Mouse (Mus musculus): ENCODE measurements around the gene Mov10l1. TPM values are rescaled to one million over a fixed set of nuclear protein-coding genes. Genes with fewer than 3 reads are reported as not detected.

The Mov10l1 gene
- polyA plus RNA-seq, 1 experiment from 2014 or later: 1.2 TPM

DNA sequence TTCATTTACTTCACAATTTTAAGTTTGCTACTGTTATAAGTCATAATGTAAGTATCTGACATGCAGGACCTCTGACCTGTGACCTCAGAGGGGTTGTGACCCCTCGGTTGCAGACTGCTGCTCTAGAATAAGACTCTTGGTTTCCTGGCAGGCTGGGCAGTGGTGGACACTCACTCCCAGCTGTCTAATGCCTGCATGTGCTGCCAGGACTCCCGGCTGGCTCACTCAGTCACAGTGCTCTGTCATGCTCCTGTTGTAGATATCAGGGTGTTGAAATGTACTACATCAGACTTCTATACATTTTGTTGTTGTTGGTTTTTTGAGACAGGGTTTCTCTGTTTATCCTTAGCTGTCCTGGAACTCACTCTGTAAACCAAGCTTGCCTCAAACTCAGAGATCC is 17.7 kb downstream of the Mov10l1 start:
- no peak for ATAC-seq (ENCODE audit: low read depth)
- 61% methylated on average over 2 of the region's 2 CpGs for WGBS
- Histone ChIP-seq H3K27ac (ENCODE audit: low read length) (no peak overlapping the region), H3K9me3 (ENCODE audit: control insufficient read depth, low read length) (no peaks in the 10 kb centered on the region), H3K4me3 (ENCODE audit: low read length) (no peak overlapping the region), H3K4me2 (ENCODE audit: low read depth, low read length) (no peak overlapping the region), H3K36me3 (ENCODE audit: control insufficient read depth, insufficient read depth, low read length) (no peaks in the 10 kb centered on the region), H3K4me1 (replicated peaks; ENCODE audit: control insufficient read depth, insufficient read depth, low read length) (no peaks in the 10 kb centered on the region), H3K9ac (ENCODE audit: low read length) (no peak overlapping the region), H3K27me3 (ENCODE audit: control insufficient read depth, insufficient read depth, low read depth, low read length) (no peaks in the 10 kb centered on the region)

GRCm38 (mm10) chr15:89001245-89001644 is 18.5 kb downstream of the Mov10l1 start:
- Histone ChIP-seq H3K9ac (ENCODE audit: low read length) (no peak overlapping the region), H3K27ac (ENCODE audit: low read length) (no peak overlapping the region), H3K4me3 (ENCODE audit: low read length) (no peak overlapping the region), H3K27me3 (ENCODE audit: control insufficient read depth, insufficient read depth, low read depth, low read length) (no peaks in the 10 kb centered on the region), H3K36me3 (ENCODE audit: control insufficient read depth, insufficient read depth, low read length) (no peaks in the 10 kb centered on the region), H3K4me2 (ENCODE audit: low read depth, low read length) (no peak overlapping the region), H3K4me1 (replicated peaks; ENCODE audit: control insufficient read depth, insufficient read depth, low read length) (no peaks in the 10 kb centered on the region), H3K9me3 (ENCODE audit: control insufficient read depth, low read length) (no peaks in the 10 kb centered on the region)
- 57% methylated on average over 3 of the region's 3 CpGs for WGBS
- ATAC-seq (ENCODE audit: low read depth): no peak

DNA sequence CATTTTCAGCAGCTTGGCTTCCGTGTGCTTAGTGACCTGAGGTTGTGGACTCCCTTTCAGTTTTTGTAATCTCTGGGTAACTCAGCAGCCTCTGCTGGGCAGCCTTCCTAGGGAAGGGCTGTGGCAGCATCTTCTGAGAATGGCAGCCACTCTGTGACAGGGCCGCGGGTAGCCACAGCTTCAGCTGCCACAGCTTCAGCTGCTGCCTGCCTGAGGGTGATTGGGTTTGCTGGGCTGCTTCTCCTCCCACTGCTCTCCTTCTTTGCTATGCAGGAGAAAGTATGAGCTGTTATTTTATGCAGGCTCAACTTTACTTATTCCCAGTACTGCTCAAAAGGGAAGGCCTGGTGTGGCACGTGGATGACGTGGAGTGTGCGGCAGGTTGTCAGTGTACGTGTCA is 24.3 kb downstream of the Mov10l1 start:
- no peak overlapping the region for H3K4me3 ChIP-seq (ENCODE audit: low read length)
- H3K4me1 ChIP-seq (replicated peaks; ENCODE audit: control insufficient read depth, insufficient read depth, low read length): no peaks in the 10 kb centered on the region
- H3K36me3 ChIP-seq (ENCODE audit: control insufficient read depth, insufficient read depth, low read length): no peaks in the 10 kb centered on the region
- no peaks in the 10 kb centered on the region for H3K27me3 ChIP-seq (ENCODE audit: control insufficient read depth, insufficient read depth, low read depth, low read length)
- H3K9me3 ChIP-seq (ENCODE audit: control insufficient read depth, low read length): no peaks in the 10 kb centered on the region
- ATAC-seq (ENCODE audit: low read depth): no peak
- no peak overlapping the region for H3K4me2 ChIP-seq (ENCODE audit: low read depth, low read length)
- H3K9ac ChIP-seq (ENCODE audit: low read length): no peak overlapping the region
- H3K27ac ChIP-seq (ENCODE audit: low read length): no peak overlapping the region
- 64% methylated on average over 7 of the region's 7 CpGs for WGBS

- no peak for ATAC-seq (ENCODE audit: low read depth)
- Histone ChIP-seq H3K4me3 (ENCODE audit: low read length) (no peak overlapping the region), H3K27ac (ENCODE audit: low read length) (no peak overlapping the region), H3K4me2 (ENCODE audit: low read depth, low read length) (no peak overlapping the region), H3K27me3 (ENCODE audit: control insufficient read depth, insufficient read depth, low read depth, low read length) (no peaks in the 10 kb centered on the region), H3K36me3 (ENCODE audit: control insufficient read depth, insufficient read depth, low read length) (no peaks in the 10 kb centered on the region), H3K9me3 (ENCODE audit: control insufficient read depth, low read length) (no peaks in the 10 kb centered on the region), H3K9ac (ENCODE audit: low read length) (no peak overlapping the region), H3K4me1 (replicated peaks; ENCODE audit: control insufficient read depth, insufficient read depth, low read length) (no peaks in the 10 kb centered on the region)
- WGBS: 80% methylated on average over 5 of the region's 5 CpGs
Measured at GRCm38 (mm10) chr15:89007781-89008180, 25.1 kb downstream of the Mov10l1 start.

DNA sequence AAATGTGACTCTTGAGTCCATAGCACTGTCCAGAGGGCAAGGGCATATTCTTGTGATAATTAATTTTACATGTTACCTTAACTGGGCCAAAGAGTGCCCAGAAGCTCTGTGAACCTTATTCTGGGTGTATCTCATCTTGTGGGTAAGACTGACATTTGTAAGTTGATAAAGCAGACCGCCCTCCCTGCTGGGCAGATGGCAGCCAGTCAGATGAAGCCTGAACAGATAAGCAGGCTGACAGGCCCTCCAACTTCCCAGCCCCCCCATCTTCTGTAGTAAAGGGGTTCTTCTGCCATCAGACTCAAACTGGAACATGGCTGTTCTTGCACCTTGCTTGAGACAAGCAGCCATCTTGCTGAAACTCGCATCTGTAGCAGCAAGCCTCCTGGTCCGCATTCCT is 34.0 kb downstream of the Mov10l1 start:
- no peak overlapping the region for H3K4me3 ChIP-seq (ENCODE audit: low read length)
- WGBS: 73% methylated on average over 3 of the region's 3 CpGs
- H3K27ac ChIP-seq (ENCODE audit: low read length): no peak overlapping the region
- H3K9ac ChIP-seq (ENCODE audit: low read length): no peak overlapping the region
- H3K27me3 ChIP-seq (ENCODE audit: control insufficient read depth, insufficient read depth, low read depth, low read length): no peaks in the 10 kb centered on the region
- H3K36me3 ChIP-seq (ENCODE audit: control insufficient read depth, insufficient read depth, low read length): no peaks in the 10 kb centered on the region
- H3K9me3 ChIP-seq (ENCODE audit: control insufficient read depth, low read length): no peaks in the 10 kb centered on the region
- no peak for ATAC-seq (ENCODE audit: low read depth)
- H3K4me1 ChIP-seq (replicated peaks; ENCODE audit: control insufficient read depth, insufficient read depth, low read length): no peaks in the 10 kb centered on the region
- H3K4me2 ChIP-seq (ENCODE audit: low read depth, low read length): no peak overlapping the region

GRCm38 (mm10) chr15:89020085-89020484 is 37.4 kb downstream of the Mov10l1 start:
- Histone ChIP-seq H3K27me3 (ENCODE audit: control insufficient read depth, insufficient read depth, low read depth, low read length) (no peaks in the 10 kb centered on the region), H3K4me2 (ENCODE audit: low read depth, low read length) (no peak overlapping the region), H3K4me3 (ENCODE audit: low read length) (no peak overlapping the region)

DNA sequence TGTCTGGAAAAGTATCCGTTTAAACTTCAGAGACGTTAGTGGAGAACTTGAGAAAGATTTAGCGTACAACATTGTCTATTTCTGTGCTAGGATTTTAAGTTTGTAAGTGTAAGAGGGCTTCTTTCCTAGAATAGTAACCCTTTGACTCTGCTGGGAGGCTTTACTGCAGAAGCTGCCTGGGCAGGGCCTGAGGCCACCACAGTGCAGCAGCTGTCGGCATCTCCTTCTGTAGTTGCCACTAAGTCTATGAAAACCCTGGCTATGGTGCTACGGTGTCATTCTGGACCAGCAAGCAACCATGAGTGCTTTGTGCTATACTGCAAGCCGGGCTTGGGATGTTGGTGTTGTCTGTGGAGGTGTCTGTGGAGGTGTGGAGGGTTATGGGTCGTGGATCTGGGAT is 37.8 kb downstream of the Mov10l1 start:
- Histone ChIP-seq H3K4me1 (replicated peaks; ENCODE audit: control insufficient read depth, insufficient read depth, low read length) (no peaks in the 10 kb centered on the region), H3K27me3 (ENCODE audit: control insufficient read depth, insufficient read depth, low read depth, low read length) (no peaks in the 10 kb centered on the region), H3K4me3 (ENCODE audit: low read length) (no peak overlapping the region), H3K9ac (ENCODE audit: low read length) (no peak overlapping the region), H3K27ac (ENCODE audit: low read length) (no peak overlapping the region), H3K36me3 (ENCODE audit: control insufficient read depth, insufficient read depth, low read length) (no peaks in the 10 kb centered on the region), H3K4me2 (ENCODE audit: low read depth, low read length) (no peak overlapping the region), H3K9me3 (ENCODE audit: control insufficient read depth, low read length) (no peaks in the 10 kb centered on the region)
- 73% methylated on average over 7 of the region's 7 CpGs for WGBS
- ATAC-seq (ENCODE audit: low read depth): no peak

More at GRCm38 (mm10) chr15:89020085-89020484, 37.4 kb downstream of the Mov10l1 start:
- no peaks in the 10 kb centered on the region for H3K4me1 ChIP-seq (replicated peaks; ENCODE audit: control insufficient read depth, insufficient read depth, low read length)
- H3K9ac ChIP-seq (ENCODE audit: low read length): no peak overlapping the region
- no peak for ATAC-seq (ENCODE audit: low read depth)
- H3K9me3 ChIP-seq (ENCODE audit: control insufficient read depth, low read length): no peaks in the 10 kb centered on the region
- no peak overlapping the region for H3K27ac ChIP-seq (ENCODE audit: low read length)
- no peaks in the 10 kb centered on the region for H3K36me3 ChIP-seq (ENCODE audit: control insufficient read depth, insufficient read depth, low read length)
- WGBS: 55% methylated on average over 7 of the region's 7 CpGs

DNA sequence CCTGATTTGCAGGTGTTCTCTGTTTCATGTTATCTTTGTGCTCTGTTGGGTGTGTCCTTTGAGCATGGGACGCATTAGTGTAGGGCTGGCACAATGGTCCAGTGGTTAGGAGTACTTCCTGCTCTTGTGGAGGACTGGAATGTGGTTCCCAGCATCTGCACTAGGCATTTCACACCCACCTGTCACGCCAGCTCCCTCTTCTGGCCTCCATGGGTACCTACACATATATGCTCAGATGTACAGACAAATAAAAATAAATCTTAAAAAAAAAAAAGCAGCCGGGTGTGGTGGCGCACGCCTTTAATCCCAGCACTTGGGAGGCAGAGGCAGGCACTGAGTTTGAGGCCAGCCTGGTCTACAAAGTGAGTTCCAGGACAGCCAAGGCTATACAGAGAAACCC is 61.7 kb downstream of the Mov10l1 start:
- no peaks in the 10 kb centered on the region for H3K4me1 ChIP-seq (replicated peaks; ENCODE audit: control insufficient read depth, insufficient read depth, low read length)
- 71% methylated on average over 5 of the region's 5 CpGs for WGBS
- H3K36me3 ChIP-seq (ENCODE audit: control insufficient read depth, insufficient read depth, low read length): no peaks in the 10 kb centered on the region
- no peak overlapping the region for H3K4me3 ChIP-seq (ENCODE audit: low read length)
- H3K9ac ChIP-seq (ENCODE audit: low read length): no peak overlapping the region
- no peak overlapping the region for H3K4me2 ChIP-seq (ENCODE audit: low read depth, low read length)
- no peaks in the 10 kb centered on the region for H3K27me3 ChIP-seq (ENCODE audit: control insufficient read depth, insufficient read depth, low read depth, low read length)
- no peak overlapping the region for H3K27ac ChIP-seq (ENCODE audit: low read length)
- ATAC-seq (ENCODE audit: low read depth): no peak
- H3K9me3 ChIP-seq (ENCODE audit: control insufficient read depth, low read length): peaks cover 4% of the 10 kb centered on the region; the same call in 1 of the 2 replicates

- no peak overlapping the region for H3K4me2 ChIP-seq (ENCODE audit: low read depth, low read length)
- no peak for ATAC-seq (ENCODE audit: low read depth)
- H3K4me3 ChIP-seq (ENCODE audit: low read length): no peak overlapping the region
- H3K27me3 ChIP-seq (ENCODE audit: control insufficient read depth, insufficient read depth, low read depth, low read length): no peaks in the 10 kb centered on the region
- WGBS: 71% methylated on average over 4 of the region's 4 CpGs
- H3K9me3 ChIP-seq (ENCODE audit: control insufficient read depth, low read length): peaks cover 4% of the 10 kb centered on the region; the same call in 1 of the 2 replicates
- no peak overlapping the region for H3K9ac ChIP-seq (ENCODE audit: low read length)
- no peaks in the 10 kb centered on the region for H3K36me3 ChIP-seq (ENCODE audit: control insufficient read depth, insufficient read depth, low read length)
- H3K4me1 ChIP-seq (replicated peaks; ENCODE audit: control insufficient read depth, insufficient read depth, low read length): no peaks in the 10 kb centered on the region
- no peak overlapping the region for H3K27ac ChIP-seq (ENCODE audit: low read length)
Measured at GRCm38 (mm10) chr15:89046356-89046755, 63.6 kb downstream of the Mov10l1 start.

- 86% methylated on average over 7 of the region's 7 CpGs for WGBS
- H3K36me3 ChIP-seq (ENCODE audit: control insufficient read depth, insufficient read depth, low read length): no peaks in the 10 kb centered on the region
- no peak for ATAC-seq (ENCODE audit: low read depth)
- no peak overlapping the region for H3K9ac ChIP-seq (ENCODE audit: low read length)
- no peak overlapping the region for H3K27ac ChIP-seq (ENCODE audit: low read length)
- H3K9me3 ChIP-seq (ENCODE audit: control insufficient read depth, low read length): no peaks in the 10 kb centered on the region
- H3K4me2 ChIP-seq (ENCODE audit: low read depth, low read length): no peak overlapping the region
- H3K4me1 ChIP-seq (replicated peaks; ENCODE audit: control insufficient read depth, insufficient read depth, low read length): no peaks in the 10 kb centered on the region; the same call in 1 of the 2 replicates
- H3K27me3 ChIP-seq (ENCODE audit: control insufficient read depth, insufficient read depth, low read depth, low read length): peaks cover 18% of the 10 kb centered on the region
- no peak overlapping the region for H3K4me3 ChIP-seq (ENCODE audit: low read length)
Measured at GRCm38 (mm10) chr15:89054666-89055065, 72.0 kb downstream of the Mov10l1 start.
